Mouse (Mus musculus): ENCODE results near the gene Sez6. TPM values are rescaled to one million over a fixed set of nuclear protein-coding genes. Genes with fewer than 3 reads are reported as not detected.

Sez6 gene
- polyA plus RNA-seq, 1 experiment from 2014 or later = 40.3 TPM

DNA sequence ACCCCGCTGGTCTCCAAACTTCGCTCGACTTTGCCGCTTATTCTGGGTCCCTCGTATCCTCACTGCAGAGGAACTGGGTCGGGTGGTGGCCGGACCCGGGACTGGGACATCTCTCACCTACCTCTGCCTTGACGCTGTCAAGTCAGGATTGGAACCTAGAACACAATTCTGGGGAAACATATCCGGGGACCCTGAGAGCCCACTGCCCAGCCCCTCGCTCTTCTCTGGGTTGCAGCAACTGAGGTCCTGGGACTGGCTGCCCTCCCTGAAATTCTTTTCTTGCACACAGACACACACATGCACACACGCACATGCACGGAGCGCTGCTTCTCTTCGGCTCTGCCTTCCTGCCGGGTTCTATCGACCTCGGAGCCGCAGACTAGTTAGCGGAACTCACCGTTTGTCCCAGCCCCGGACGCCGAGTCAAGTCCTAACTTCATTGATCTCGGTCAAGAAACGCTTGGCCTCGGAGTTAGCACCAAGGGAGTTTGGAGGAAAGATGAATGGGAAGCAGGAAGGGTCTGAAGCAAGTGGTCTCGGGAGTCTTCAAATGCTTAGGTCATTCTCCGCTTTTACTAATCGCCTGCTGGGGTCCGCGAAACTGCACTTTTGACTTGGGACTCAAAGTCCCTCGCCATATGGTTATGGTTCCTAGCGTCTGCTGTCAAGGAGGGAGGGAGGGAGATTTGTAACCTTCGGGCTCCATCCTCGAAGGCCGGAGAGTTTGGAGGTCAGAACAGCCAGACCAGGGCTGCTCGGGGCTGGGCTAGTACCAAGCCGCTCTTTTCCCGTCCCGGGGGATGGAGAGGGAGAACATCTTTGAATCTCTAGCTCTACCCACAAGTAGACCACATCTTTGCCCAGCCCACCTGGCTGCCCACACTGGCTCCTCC, 1.2 kb downstream of the Sez6 start:
- peak overlapping the region; percentile 84 for H3K9ac ChIP-seq (replicated peaks)

GRCm38 (mm10) chr11:77932576-77932975, 2.0 kb downstream of the Sez6 start:
- peaks cover 56% of the 10 kb centered on the region for H3K4me1 ChIP-seq
- H3K27ac ChIP-seq (replicated peaks) = no peak overlapping the region
- no peaks in the 10 kb centered on the region for H3K36me3 ChIP-seq
- no peak overlapping the region; the same call in 1 of the 2 replicates for H3K9ac ChIP-seq (replicated peaks)
- H3K9me3 ChIP-seq = no peaks in the 10 kb centered on the region
- no peak for ATAC-seq (ENCODE audit: low FRiP score, low read depth)
- H3K27me3 ChIP-seq = peaks cover 81% of the 10 kb centered on the region
- peak overlapping the region; percentile 73 for H3K4me3 ChIP-seq
- peak overlapping the region; percentile 98 for H3K4me2 ChIP-seq (replicated peaks)
- 40% methylated on average over 5 of the region's 5 CpGs for WGBS

More for the DNA sequence above, 1.2 kb downstream of the Sez6 start:
- H3K9me3 ChIP-seq = no peaks in the 10 kb centered on the region
- H3K27ac ChIP-seq (replicated peaks) = peak overlapping the region; percentile 90
- 1% methylated on average over 41 of the region's 41 CpGs for WGBS
- H3K4me1 ChIP-seq = peaks cover 59% of the 10 kb centered on the region
- H3K4me3 ChIP-seq = peak overlapping the region; percentile 73
- ATAC-seq (ENCODE audit: low FRiP score, low read depth) = peak; percentile 28; the same call in 1 of the 2 replicates
- no peaks in the 10 kb centered on the region for H3K36me3 ChIP-seq
- peak overlapping the region; percentile 98 for H3K4me2 ChIP-seq (replicated peaks)
- H3K27me3 ChIP-seq = peaks cover 77% of the 10 kb centered on the region

GRCm38 (mm10) chr11:77934111-77934521, 3.5 kb downstream of the Sez6 start:
- Histone ChIP-seq H3K27ac (replicated peaks) (no peak overlapping the region), H3K4me1 (peaks cover 61% of the 10 kb centered on the region), H3K4me2 (replicated peaks) (peak overlapping the region; percentile 98), H3K36me3 (no peaks in the 10 kb centered on the region), H3K4me3 (peak overlapping the region; percentile 15; the same call in 1 of the 2 replicates), H3K9ac (replicated peaks) (no peak overlapping the region; the same call in 1 of the 2 replicates), H3K9me3 (no peaks in the 10 kb centered on the region), H3K27me3 (peaks cover 77% of the 10 kb centered on the region)
- no peak for ATAC-seq (ENCODE audit: low FRiP score, low read depth)
- WGBS = 2% methylated on average over 4 of the region's 4 CpGs

DNA sequence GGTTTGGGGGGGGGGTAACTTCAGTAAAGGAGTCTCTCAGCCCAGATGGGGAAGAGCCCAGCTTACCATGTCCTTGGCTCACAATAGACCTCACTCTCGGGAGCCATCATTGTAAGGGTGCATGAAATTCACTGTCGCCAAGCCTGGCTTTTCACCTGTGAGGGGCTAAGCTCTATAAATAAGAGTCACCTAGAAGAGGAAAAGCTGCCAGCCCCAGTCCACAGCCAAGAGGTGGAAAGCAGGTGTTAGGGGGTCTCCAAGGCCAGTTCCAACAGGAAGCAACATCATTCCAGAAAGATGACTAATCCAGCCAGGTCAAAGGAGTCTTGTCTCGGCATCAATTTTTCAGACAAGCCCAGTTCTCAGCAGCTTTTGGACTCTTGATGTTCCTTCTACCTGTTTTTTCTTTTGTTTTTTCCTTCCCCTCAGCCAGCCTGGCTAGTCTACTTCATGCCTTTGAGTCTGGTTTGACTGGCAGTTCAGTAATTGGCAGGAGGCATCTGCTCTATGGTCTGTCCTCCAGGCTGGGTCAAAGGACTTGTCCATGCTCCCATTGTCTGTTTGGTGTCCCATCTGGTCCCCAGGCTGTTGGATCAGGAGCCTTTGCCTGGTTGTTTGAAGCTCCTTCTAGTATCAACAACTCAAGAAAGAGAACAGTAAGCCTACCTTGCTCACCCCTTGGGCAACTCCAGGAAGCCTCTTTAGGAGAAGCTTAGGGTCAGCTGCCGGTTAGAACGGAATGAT, 4.1 kb downstream of the Sez6 start:
- Histone ChIP-seq H3K4me1 (peaks cover 61% of the 10 kb centered on the region), H3K4me3 (0 out of 2 replicates have a peak overlapping the region, but pooled peaks have one; percentile 15), H3K9me3 (no peaks in the 10 kb centered on the region), H3K27me3 (peaks cover 76% of the 10 kb centered on the region), H3K9ac (replicated peaks) (no peak overlapping the region), H3K4me2 (replicated peaks) (peak overlapping the region; percentile 98; the same call in 1 of the 2 replicates), H3K36me3 (no peaks in the 10 kb centered on the region), H3K27ac (replicated peaks) (no peak overlapping the region)
- no peak for ATAC-seq (ENCODE audit: low FRiP score, low read depth)
- 46% methylated on average over 5 of the region's 5 CpGs for WGBS

DNA sequence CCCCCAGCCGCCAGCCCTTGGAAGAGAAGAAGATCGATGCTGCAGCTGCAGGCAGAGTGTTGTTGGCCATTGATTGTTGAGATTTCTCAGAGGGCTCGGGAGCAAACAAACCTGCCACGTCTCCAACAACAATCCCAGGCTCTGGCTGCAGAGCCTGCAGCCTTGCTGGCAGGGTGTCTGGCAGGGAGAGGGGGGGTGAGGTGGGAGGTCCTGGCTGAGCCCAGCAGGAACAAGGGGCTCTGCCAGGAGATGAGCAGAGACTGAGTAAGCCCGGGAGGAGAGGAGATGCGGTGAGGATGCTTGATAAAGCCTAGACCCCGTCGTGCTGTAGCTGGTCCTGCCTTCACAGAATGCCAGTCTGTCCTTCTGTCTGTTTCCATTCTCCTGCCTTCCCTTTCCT, 6.2 kb downstream of the Sez6 start:
- Histone ChIP-seq H3K27me3 (peaks cover 77% of the 10 kb centered on the region), H3K4me2 (replicated peaks) (no peak overlapping the region; the same call in 1 of the 2 replicates), H3K36me3 (no peaks in the 10 kb centered on the region), H3K27ac (replicated peaks) (0 out of 2 replicates have a peak overlapping the region, but pooled peaks have one; percentile 8), H3K4me3 (no peak overlapping the region), H3K9me3 (no peaks in the 10 kb centered on the region), H3K4me1 (peaks cover 55% of the 10 kb centered on the region), H3K9ac (replicated peaks) (no peak overlapping the region)
- ATAC-seq (ENCODE audit: low FRiP score, low read depth) = no peak
- 9% methylated on average over 8 of the region's 8 CpGs for WGBS

GRCm38 (mm10) chr11:77937649-77938410, 7.2 kb downstream of the Sez6 start:
- ATAC-seq (ENCODE audit: low FRiP score, low read depth) = no peak
- peaks cover 54% of the 10 kb centered on the region for H3K4me1 ChIP-seq

DNA sequence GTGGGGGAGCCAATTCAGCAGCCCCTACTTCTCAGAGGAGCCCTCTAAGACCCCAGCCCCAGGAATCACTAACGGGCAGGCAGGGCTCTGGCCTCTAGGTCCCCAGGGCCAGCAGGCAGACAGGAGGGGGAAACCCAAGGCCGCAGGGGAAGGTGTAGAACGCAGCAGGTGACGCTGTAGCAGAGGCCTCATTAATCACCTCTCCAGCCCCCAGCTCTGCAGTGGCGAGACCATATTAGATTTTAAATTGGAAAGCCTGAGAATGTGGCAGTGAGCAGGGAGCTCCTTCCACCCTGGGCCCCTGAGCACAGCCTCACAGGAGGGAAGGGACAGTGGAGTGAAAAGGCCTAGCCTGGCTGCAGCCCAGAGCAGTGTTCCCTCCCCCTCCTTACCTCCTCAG, 11.6 kb downstream of the Sez6 start:
- peak; percentile 27; the same call in 1 of the 2 replicates for ATAC-seq (ENCODE audit: low FRiP score, low read depth)
- Histone ChIP-seq H3K27me3 (peaks cover 57% of the 10 kb centered on the region), H3K4me3 (no peak overlapping the region), H3K27ac (replicated peaks) (peak overlapping the region; percentile 43), H3K4me2 (replicated peaks) (no peak overlapping the region), H3K36me3 (no peaks in the 10 kb centered on the region), H3K9ac (replicated peaks) (no peak overlapping the region), H3K9me3 (no peaks in the 10 kb centered on the region), H3K4me1 (peaks cover 31% of the 10 kb centered on the region)
- 23% methylated on average over 5 of the region's 5 CpGs for WGBS

More at GRCm38 (mm10) chr11:77937649-77938410, 7.2 kb downstream of the Sez6 start:
- no peaks in the 10 kb centered on the region for H3K9me3 ChIP-seq
- H3K36me3 ChIP-seq = no peaks in the 10 kb centered on the region
- H3K27me3 ChIP-seq = peaks cover 67% of the 10 kb centered on the region
- H3K9ac ChIP-seq (replicated peaks) = no peak overlapping the region
- H3K4me3 ChIP-seq = no peak overlapping the region
- no peak overlapping the region for H3K4me2 ChIP-seq (replicated peaks)
- no peak overlapping the region for H3K27ac ChIP-seq (replicated peaks)
- 17% methylated on average over 4 of the region's 4 CpGs for WGBS

DNA sequence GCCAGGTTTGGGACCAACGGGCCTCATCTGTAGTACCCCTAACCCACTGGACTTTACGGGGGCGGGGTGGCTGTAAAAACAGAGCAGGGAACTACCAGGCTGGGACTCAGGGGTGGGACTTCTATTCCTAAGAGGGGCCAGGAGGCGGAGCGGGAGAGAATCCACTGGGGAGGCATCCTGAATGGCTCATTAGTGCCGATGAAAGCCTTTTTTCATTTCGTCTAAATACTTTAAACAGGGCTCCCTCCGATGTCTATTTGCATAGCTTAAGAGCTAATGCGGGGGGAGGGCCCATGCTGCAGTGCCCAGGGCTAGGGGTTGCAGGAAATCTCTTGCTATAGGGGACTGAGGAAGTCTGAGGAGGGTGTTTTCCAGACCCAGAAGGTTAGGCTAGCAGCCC, 17.3 kb downstream of the Sez6 start:
- H3K27me3 ChIP-seq = peaks cover 73% of the 10 kb centered on the region
- H3K36me3 ChIP-seq = no peaks in the 10 kb centered on the region
- H3K9me3 ChIP-seq = no peaks in the 10 kb centered on the region
- peaks cover 27% of the 10 kb centered on the region for H3K4me1 ChIP-seq
- peak overlapping the region; percentile 35; the same call in 1 of the 2 replicates for H3K27ac ChIP-seq (replicated peaks)
- no peak overlapping the region; the same call in 1 of the 2 replicates for H3K9ac ChIP-seq (replicated peaks)
- WGBS = 3% methylated on average over 9 of the region's 9 CpGs
- no peak overlapping the region for H3K4me3 ChIP-seq
- peak; percentile 85 for ATAC-seq (ENCODE audit: low FRiP score, low read depth)
- peak overlapping the region; percentile 27 for H3K4me2 ChIP-seq (replicated peaks)

DNA sequence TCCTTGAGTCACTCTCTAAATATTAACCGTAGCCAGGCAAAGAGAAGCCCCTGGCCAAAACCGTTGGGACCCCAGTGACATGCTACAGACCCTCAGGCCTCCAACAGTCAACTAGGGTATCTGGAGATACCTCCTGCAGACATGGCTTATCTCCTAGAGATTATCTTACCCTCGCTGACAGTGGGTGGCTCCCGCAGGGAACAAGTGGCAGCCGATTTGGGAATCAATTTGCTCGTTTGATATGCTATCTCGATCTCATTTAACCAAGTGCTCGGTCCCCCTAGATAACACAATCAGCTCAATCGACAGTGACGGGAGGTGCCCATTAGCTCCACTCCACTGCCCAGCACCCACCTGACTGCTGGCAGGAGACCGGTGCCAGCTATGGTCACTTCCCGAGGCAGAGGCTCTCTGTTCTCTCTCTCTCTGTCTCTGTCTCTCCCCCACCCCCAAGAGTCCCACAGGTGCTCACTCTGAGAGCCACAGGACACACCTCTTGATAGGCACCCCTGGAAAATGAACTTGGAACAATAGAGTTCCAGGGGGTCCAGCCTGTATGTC, 19.6 kb downstream of the Sez6 start:
- no peak for ATAC-seq (ENCODE audit: low FRiP score, low read depth)
- Histone ChIP-seq H3K9me3 (no peaks in the 10 kb centered on the region), H3K9ac (replicated peaks) (no peak overlapping the region), H3K27me3 (peaks cover 85% of the 10 kb centered on the region), H3K27ac (replicated peaks) (no peak overlapping the region), H3K4me2 (replicated peaks) (no peak overlapping the region), H3K4me1 (peaks cover 27% of the 10 kb centered on the region), H3K36me3 (no peaks in the 10 kb centered on the region), H3K4me3 (no peak overlapping the region)
- WGBS = 31% methylated on average over 12 of the region's 12 CpGs

DNA sequence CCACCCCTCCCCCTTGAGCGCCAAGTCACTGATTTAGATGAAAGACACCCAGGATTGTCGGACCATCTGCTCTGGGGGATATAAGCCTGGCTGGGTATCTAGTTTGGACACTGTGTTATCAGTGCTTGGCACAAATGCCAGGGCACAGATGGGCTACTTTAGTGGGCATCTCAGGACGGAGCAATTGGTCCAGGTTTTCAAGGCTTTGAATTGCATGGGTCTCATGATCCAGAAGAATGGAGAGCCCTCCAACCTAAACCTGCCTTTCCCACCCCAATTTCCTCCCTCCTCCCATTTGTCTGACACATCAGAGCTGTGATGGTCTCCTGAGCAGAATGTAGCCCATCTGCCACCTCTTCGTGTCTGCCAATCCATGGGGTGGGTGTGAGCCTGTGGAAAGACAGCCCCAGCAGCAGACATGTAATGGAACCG, 20.2 kb downstream of the Sez6 start:
- H3K4me2 ChIP-seq (replicated peaks) = no peak overlapping the region
- peaks cover 87% of the 10 kb centered on the region for H3K27me3 ChIP-seq
- H3K9me3 ChIP-seq = no peaks in the 10 kb centered on the region
- H3K9ac ChIP-seq (replicated peaks) = no peak overlapping the region
- no peak overlapping the region for H3K4me3 ChIP-seq
- WGBS = 73% methylated on average over 5 of the region's 5 CpGs
- H3K36me3 ChIP-seq = no peaks in the 10 kb centered on the region
- no peak overlapping the region for H3K27ac ChIP-seq (replicated peaks)
- no peak for ATAC-seq (ENCODE audit: low FRiP score, low read depth)
- H3K4me1 ChIP-seq = peaks cover 28% of the 10 kb centered on the region

- WGBS = 65% methylated on average over 9 of the region's 9 CpGs
Measured at GRCm38 (mm10) chr11:77953671-77954070, 23.1 kb downstream of the Sez6 start.

More at GRCm38 (mm10) chr11:77953671-77954070, 23.1 kb downstream of the Sez6 start:
- peaks cover 81% of the 10 kb centered on the region for H3K27me3 ChIP-seq
- no peak for ATAC-seq (ENCODE audit: low FRiP score, low read depth)
- no peak overlapping the region for H3K4me2 ChIP-seq (replicated peaks)
- H3K9ac ChIP-seq (replicated peaks) = no peak overlapping the region
- H3K27ac ChIP-seq (replicated peaks) = no peak overlapping the region
- H3K4me3 ChIP-seq = no peak overlapping the region
- no peaks in the 10 kb centered on the region for H3K36me3 ChIP-seq
- no peaks in the 10 kb centered on the region for H3K9me3 ChIP-seq
- peaks cover 17% of the 10 kb centered on the region; the same call in 1 of the 2 replicates for H3K4me1 ChIP-seq
